Mouse (Mus musculus): Measurements from ENCODE around the gene Myo19. TPM values are rescaled to one million over a fixed set of nuclear protein-coding genes. Genes with fewer than 3 reads are reported as not detected.

Gene Myo19
- polyA plus RNA-seq, 1 experiment from 2014 or later = 6.5 TPM

DNA sequence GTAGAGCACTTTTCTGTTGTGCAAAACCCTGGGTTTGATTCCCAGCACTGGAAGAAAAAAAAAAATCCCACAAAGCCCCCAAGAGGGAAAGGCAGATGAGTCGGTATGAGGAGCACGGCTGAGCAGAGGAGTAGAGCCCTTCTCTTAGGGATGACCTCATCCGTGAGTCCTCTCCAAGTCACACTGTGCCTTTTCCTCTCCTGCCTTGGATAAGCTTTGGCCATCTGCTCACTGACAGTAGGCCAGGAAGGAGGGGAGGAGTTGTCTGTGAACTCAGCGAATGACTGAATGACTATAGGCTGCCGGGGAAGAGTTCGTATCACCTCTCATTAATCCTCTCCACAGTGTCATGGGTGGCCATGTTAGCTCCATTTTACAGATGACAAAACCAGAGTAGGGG, 80.8 kb downstream of the Myo19 start:
- H3K4me1 ChIP-seq (replicated peaks; ENCODE audit: control insufficient read depth, insufficient read depth, low read length) = peaks cover 14% of the 10 kb centered on the region
- no peak overlapping the region for H3K27ac ChIP-seq (ENCODE audit: low read length)
- H3K9me3 ChIP-seq (ENCODE audit: control insufficient read depth, low read length) = no peaks in the 10 kb centered on the region
- H3K36me3 ChIP-seq (ENCODE audit: control insufficient read depth, insufficient read depth) = no peaks in the 10 kb centered on the region
- H3K4me3 ChIP-seq (replicated peaks; ENCODE audit: low read length) = no peak overlapping the region
- no peak for ATAC-seq
- H3K27me3 ChIP-seq (replicated peaks; ENCODE audit: control insufficient read depth, insufficient read depth, low read length) = peaks cover 41% of the 10 kb centered on the region
- WGBS = 73% methylated on average over 6 of the region's 6 CpGs
- H3K9ac ChIP-seq (replicated peaks; ENCODE audit: low read depth, low read length) = no peak overlapping the region
- H3K4me2 ChIP-seq (ENCODE audit: low read length) = no peak overlapping the region

Small RNA genes lying within 50 kb of the gene (microRNA-seq; reads per million reads assigned to microRNA genes)
- not detected for gene Gm23564

Other genes with a start within 250 kb of the Myo19 start
- 14.0 and 15.9 TPM in 2 replicates for gene Mrm1, start 60.6 kb upstream of the Myo19 start, polyA plus RNA-seq (2015; fragmentation: Nextera tagmentation; extraction: Ambion mirVana)
- 3.7 and 4.3 TPM in 2 replicates for gene Dhrs11, start 51.2 kb upstream of the Myo19 start, polyA plus RNA-seq (2015; fragmentation: Nextera tagmentation; extraction: Ambion mirVana)
- 71.4 and 73.3 TPM in 2 replicates for gene Ggnbp2, start 9.3 kb upstream of the Myo19 start, polyA plus RNA-seq (2015; fragmentation: Nextera tagmentation; extraction: Ambion mirVana)
- gene Pigw, start 137 bp downstream of the Myo19 start, polyA plus RNA-seq (2015; fragmentation: Nextera tagmentation; extraction: Ambion mirVana) = 2.7 and 3.7 TPM in 2 replicates
- 60.8 and 66.9 TPM in 2 replicates for gene Znhit3, start 36.2 kb downstream of the Myo19 start, polyA plus RNA-seq (2015; fragmentation: Nextera tagmentation; extraction: Ambion mirVana)
- 2.5 and 2.6 TPM in 2 replicates for gene Car4, start 77.6 kb downstream of the Myo19 start, polyA plus RNA-seq (2015; fragmentation: Nextera tagmentation; extraction: Ambion mirVana)